Mouse (Mus musculus) lung, postnatal 14 days (tissue): ENCODE measurements at regions not wholly inside any gene's neighbourhood (a gene's known extent, or its start where the extent isn't known, plus 50 kb on each side); places are given as distances from the start of the nearest gene placed in this dataset.

Experiments
- DNase-seq: peaks from one replicate; pipeline ENCODE4 v3.0.0; 2021

DNA sequence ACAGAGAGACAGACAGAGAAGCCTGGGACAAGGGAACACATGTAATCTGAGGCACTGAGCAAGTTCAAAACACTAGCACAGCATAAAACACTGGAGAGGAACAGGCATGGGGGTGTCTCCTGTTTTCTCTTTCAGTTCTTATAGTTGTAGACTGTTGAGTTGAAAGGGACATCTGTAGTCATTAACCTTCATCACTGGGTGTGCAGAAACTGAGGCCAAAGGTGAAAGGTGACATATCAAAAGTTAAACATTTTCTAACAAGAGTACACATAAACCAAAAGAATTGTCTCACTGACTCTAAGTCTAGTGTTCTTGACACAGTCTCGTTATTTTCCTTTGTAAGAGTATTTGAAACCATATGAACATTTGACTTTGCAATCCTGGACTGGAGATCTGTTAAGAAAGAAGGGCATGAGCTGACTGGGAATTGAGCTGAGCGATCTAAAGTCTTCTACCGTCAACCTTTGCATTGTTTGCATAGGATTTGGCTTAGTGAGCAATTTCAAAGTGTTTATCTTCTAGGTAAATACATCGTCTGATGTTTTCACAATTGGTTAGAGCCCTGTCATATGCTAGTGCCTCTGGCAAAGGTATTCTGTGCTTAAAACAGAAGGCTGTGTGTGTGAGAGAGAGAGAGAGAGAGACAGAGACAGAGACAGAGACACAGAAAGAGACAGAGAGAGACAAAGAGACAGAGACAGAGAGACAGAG is 284.4 kb upstream of the Tnp1 start:
- DNase-seq = no peak

DNA sequence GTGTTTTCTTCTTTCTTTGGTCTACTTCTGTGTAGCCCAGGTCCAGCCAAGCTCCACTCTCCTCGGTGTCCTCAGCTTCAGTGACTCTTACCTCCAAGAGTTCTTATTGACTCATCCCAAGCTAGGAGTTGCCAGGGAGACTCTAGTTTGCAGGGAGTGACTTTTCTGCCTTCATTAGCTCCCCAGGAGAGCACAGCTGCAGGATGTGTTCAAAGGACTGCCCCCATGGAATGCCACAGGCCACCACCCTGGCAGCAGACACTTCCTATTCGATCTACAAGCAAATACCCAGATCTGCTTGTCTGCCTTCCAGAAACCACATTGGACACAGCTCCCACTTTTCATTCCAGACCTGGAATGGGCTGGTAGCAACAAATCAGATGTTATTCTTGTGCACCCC is 269.6 kb upstream of the Tnp1 start:
- no peak for DNase-seq

DNA sequence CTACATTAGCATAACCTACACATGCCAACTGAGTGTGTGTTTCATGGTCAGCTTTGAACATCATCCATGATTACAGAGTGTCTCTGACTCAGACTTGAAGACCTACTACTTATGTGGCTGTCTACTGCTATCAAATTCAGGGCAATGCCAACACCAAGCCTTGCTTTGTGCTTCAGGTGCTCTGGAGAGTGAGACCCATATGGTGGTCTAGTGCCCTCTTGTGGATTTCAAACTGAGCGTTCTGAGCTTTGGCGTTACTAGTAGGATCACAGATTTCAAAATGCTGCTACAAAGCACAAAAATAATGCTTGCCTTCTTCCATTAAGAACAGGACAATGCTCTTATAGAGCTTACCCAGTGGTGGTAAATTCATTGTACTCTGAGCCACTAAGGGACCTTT is 258.8 kb upstream of the Tnp1 start:
- DNase-seq = peak; percentile 28

DNA sequence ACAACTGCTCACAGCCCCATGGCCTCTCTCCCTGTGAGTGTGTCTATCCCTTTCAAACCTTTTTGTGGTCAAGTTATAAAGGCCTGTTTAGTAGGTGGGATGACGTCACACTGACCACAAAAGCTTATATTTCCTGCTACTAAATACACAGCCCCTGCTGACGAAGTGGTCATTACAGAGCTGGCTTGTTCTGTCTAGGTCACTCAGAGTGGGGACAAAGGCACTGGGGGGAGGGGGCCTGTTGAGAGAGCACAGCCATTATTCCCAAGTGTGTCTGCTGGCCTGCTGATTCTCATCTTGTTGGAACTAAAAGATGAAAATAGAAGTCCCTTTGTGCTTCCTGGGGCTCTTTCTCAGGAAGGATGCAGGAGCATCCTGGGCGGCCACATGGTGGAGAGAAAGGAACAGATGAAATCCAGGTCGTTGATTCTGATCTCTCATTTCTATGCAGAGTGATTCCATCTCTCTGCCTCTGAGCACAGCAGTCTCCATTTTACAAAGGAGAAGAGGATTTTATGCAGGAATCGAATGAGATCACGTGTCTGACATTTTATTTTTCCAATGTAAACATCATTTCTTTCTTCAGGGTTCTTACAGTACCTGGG is 255.2 kb upstream of the Tnp1 start:
- no peak for DNase-seq

DNA sequence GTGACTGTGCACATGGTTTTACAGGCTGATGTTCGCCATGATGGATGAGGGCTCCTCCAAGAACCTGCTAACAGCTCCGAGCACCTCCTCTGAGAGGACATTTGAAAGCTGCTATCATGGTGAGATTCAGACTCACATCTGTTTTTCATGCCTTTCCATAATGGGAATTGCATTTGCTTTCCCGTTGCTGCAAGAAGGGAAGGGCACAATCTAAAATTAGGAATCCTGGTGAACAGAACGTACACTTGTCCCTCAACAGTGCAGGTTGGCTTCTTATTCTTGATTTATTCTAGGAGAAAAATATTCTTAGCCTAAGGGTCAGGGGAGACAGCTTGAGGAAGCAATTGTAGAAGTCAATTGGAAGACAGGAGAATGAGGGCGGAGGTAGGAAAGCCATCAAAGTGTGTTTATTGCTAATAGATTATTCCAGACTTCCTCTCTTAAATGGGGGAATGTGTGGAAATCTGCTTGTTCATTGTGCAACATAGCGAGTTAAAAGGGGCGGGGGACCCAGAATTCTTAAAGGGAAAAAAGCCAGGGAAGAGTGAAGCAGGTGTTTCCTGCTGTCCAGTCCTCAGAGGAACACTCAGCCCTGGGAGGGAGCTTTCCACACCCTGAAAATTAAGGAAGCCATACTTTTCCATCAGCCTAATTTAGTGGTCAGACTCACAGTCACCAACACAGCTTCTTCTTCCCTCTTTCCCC is 253.5 kb upstream of the Tnp1 start:
- no peak for DNase-seq

DNA sequence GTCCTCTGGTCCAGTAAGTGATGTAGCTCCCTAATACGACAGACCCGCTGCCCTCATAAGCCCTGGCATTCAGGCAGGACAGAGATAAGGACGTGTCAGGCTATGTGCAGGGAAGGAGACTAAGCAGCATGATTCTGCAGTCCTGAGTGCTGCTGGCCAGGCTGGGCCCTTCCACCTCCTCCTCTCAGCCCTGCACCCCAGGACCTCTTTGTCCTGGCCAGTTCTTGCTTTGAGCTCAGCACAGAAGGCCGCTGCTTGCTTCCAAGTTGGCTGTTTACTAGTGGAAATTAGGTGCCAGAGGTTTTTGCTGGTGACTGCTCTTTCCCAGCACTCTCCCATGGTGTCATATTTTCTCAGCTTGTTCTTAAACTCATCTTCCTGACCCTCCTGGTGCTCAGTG is 249.3 kb upstream of the Tnp1 start:
- peak; percentile 22 for DNase-seq

DNA sequence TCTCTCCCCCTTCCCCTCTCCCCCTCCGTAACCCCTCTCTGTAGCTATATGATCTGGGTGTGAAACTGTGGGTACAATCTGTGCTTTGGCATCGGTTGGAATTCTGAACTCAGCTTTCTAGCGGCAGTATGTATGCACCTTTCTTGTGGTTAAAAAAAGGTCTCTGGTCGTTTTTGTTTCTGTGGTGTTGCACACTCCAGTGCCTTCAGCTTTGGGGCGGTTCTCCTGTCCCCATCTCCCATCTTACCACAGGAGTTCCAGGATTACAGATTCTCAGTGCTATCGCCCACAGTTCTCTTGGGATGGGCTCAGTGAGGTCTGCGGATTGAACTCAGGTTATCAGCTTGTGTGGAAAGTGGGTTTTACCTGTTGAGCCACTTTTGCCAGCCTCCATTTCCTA is 248.5 kb upstream of the Tnp1 start:
- no peak for DNase-seq

DNA sequence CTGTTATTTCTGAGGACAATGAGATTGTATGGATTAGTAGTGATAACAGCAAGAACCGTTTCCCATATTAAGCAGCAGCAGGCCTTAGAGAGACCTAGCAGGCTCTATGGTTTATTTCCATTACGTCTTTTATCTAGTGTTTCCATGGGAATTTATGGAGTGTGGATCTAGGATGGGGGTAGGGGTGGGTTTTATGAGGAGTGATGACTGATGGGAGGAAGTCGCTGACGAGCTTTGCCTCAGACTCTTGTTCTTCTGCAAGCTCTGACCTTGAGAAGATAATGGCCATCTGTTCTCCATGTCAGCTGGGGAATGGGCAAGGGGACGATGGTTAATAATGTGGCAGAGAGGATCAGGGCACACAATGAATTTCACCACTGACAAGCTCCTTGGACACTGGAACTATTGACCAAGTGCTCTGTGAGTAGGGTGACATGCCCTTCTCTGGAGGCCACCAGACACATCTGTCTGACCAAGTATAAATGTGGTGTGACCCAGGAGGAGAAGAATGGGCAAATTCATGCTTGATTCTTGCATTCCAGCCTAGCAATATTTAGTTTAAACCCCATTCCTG is 243.9 kb upstream of the Tnp1 start:
- no peak for DNase-seq

DNA sequence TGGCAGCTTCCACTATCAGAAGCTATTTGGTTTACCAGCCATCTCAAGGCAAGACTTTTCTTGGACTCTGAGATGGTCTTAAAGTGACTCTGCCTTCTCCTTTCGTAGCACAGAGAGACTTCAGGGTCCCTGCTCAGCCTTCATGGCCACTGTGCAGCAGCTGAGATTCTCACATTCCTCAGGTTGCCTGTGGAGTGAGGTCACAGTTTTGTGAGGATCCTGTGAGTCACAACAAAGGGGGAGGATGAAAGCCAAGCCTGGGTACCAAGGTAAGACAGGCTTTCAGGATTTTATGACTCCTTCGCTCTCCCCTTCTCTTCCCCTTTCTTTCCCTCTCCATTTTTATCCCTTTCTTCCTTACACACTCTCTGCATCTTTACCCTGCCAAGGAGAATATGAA is 241.6 kb upstream of the Tnp1 start:
- no peak for DNase-seq

DNA sequence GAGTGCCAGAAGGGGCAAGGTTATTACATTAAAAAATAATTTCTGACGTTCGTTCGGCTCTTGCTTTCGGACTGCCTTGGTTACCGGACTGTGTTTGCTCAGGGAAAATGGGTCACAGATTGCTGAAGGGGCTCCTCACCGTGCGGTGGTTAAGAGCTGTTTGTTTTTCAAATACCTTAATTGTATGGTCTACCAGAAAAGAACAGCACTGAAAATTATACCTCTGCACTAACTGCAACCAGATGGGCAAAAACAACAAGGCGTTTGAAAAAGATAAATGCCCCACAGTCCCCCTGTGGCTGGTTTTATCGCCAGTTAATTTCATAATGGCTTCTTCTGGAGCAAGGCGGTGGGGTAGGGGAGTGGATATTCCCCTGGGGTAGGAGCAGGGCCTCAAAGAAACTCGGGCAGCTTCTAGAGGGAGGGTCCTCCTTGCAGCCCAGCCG is 236.2 kb upstream of the Tnp1 start:
- no peak for DNase-seq

DNA sequence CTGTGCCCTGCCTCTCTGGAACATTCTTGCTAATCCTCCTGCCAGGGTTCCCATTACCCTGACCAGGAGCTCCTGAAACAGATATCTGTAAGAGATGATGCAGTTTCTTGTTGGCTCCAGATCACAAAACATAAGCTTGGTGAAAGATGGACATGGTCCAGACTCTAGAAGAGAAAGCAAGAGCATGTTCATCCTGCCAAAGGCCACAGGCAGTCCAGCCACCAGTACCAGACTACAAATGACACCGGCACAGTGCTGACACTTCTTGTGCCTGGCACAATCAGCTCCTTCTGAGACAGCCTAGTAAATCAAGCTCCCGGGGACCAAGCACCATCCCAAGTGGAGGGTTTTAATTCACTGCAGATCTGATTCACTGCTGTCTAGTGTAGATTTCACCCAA is 228.3 kb upstream of the Tnp1 start:
- no peak for DNase-seq

DNA sequence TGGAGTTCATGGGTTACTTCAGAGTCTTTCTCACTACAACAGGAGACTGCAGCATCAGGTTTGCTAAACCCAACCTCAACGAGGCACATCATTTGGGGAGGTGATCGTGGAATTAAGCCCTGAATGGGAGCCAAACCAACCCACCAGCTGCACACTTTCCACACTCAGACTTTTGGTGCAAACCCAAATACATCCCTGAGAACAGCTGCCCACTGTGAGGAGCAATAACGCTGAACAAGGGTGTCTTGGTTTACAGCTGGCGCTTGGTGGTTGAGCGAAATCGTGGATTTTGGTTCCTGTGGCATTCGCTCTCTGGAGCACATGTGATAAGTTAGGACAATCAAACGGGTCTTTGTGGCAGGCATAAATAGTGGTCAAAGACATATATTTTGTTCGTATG is 226.6 kb upstream of the Tnp1 start:
- no peak for DNase-seq

DNA sequence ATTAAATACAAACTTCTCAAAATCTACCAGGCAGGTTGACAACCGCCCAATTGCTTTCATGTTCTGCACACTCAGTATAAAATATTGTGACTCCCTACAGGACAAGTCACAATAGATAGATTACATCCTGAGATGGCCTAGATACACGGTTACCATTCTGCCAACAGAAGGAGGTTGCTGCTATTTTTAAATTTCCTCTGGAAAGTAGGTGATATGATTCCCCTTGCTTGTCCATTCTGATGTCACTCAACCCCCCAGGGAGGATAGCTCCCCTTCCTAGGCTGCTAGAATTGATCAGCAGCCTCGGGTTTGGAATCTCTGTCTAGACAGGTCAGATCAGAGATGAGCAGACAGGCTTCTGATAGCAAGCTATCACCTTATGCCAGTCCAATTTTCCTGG is 221.2 kb upstream of the Tnp1 start:
- DNase-seq = no peak

DNA sequence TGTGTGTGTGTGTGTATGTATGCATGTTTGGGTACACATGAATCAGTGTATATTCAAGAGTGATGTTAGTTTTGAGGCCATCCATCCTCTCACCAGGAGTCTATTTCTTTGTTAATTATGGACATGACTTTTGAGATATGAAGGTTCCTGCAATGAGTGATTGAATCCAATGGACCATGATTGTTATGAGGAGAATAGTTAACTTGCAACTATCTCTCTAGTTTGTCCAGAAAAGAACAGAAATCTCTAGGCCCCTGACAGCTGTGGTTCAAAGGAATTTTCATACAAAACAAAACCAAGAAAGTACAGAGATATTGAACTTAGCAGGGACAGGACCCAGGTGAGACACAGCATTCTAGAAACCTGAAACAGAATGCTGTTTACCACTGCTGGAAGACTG is 217.9 kb upstream of the Tnp1 start:
- DNase-seq = no peak

DNA sequence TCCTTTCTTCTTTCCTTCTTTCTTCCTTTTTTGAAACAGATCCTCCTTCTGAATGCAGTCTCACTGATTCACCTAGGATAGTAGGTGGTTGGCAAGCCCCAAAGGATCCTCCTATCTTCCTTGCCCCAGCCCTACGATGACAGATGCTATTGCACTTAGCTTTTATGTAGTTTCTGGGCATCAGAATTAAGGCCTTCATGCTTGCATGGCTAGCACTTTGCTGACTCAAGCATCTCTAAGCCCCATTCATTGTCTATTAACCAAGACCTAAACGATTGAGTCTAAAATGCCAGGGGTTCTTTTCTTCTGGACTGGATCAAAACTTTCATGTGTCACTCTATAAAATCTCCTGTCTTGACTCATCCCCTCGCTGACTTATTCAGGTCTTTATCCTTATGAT is 217.3 kb upstream of the Tnp1 start:
- no peak for DNase-seq

DNA sequence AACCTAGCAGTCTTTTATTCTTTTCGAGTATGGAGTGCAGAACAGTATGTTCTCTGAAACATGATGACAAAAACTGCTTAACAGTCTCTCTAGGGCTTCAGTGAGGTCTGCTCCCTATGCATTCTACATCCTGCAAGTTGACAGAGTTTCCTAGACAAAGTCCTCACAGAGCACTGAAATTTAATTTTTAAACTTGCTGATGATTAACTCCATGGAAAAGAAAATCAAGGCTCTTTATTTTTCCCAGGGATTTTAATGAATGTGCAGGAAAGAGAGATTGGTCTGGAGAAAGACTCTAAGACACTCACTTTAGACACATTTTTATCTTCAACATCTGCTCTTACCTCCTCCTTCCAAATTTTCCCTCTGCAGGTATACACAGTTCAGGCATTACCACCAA is 214.9 kb upstream of the Tnp1 start:
- no peak for DNase-seq

DNA sequence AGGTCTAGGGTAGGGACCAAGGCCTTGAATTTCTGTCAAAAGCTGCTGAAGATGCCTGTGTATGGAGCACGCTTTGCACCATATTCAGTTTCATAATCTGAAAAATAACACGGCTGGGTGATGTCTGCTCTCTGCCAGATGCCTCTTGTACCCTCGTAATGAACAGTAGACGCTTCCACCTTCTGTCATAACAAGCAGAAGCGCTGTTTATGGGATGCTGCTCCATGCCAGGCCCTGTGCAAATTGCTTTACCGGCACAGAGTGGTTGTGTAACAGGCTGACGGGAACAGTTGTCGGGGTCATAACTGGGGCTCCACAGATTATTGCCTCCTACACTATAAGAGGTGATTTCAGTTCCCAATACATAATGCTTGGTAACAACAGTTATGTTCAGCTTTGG is 211.5 kb upstream of the Tnp1 start:
- DNase-seq = no peak

DNA sequence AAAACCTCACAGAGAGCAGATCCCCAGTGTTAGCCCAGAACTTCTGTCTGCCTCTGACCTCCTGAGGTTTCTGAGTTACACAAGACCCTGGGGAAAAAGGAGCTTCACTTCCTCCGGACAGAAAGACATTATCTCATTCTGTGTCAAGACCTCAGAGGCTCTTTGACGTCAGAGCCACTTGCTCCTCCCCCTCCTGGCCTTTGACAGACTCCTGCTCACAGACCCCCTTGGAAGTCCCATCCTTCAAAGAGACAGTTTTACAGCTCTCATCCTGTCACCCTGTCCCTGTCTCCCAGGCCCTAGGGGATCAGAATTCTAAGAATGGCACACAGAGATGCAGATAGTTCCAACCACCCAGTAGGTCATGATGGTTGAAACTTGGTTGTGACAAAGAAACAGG is 206.2 kb upstream of the Tnp1 start:
- DNase-seq = no peak

DNA sequence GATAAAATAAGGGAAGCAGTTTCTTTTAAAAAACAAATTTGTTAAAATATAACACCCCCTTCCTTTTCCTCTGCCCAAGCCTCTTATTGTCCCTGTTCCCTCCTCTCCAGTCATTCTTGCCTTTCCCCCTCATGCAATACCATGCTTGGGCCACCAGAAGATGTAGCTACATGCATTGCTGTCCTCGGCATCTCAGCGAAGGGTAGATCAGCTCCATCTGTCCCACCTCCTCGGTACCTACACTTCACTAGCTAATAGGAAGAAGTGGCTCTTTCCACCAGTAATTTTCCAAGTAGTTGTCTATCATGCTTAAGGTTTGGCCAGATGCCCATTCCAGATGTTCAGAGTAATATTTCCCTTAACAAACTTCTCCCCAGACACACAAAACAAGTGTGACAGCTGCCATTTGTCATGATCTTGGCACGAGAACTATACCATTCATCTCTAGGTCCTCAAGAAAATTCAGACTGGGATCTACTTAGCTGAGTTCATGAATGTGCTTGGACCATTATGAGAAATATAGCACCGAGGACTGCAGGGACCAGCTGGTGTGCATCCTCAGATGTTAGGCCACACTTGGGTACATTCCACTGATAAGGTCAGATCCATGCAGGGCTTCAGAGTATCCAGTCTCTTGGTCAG is 198.7 kb upstream of the Tnp1 start:
- DNase-seq = no peak

DNA sequence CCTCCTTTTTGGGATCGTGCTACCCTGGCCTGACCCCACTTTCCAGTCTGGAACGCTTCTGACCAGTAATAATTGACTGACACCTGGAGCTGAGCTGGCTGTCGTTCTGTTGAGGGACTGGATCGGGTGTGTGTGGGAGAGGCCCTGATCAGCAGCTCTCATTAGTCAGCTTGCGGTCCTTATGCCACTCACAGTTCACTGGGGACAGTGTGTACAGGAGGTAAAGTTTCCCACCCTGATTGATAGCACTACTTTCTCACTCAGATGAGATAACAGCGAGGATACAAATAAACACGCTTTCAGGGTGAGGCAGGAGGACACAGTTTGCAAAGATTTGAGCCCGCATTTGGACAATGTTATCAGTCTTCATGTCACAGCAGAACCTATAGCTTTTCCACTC is 191.7 kb upstream of the Tnp1 start:
- DNase-seq = no peak

DNA sequence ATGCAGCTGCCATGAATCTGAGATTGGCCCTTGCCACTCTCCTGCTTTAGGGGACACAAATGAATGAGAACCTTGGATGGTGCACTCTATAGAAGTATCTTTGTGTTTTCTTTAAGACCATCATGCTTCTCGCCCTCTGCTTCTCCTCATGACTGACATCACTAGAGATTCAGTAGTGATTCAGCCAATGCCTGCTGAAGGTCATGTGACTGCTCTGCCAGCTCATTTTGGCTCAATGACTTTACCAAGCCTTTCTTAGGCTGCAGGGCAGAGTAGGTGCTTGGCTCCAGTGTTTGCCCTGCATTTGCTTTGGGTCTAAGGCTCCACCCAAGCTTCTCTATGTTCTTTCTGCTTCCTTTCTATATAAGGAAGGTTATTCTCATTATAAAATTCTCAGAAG is 190.1 kb upstream of the Tnp1 start:
- DNase-seq = no peak

DNA sequence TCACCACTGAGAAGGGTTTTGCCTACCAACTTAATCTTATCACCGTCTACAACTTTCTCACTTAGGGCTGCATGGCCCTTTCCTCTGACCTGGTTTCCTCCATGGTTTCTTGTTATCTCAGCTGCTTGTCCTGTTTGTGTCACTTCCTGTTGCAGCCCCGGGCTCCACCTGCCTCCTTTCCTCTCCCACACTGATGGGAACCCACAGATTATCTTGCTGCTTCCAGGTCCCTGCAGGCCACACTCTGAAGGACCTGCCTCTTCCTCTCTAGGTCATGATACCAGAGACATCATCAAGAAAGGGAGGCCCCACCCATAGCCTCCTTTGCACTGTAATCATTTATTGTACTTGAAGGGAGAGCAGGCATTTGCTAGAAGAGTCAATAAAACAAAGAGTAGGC is 184.4 kb upstream of the Tnp1 start:
- peak; percentile 15 for DNase-seq

DNA sequence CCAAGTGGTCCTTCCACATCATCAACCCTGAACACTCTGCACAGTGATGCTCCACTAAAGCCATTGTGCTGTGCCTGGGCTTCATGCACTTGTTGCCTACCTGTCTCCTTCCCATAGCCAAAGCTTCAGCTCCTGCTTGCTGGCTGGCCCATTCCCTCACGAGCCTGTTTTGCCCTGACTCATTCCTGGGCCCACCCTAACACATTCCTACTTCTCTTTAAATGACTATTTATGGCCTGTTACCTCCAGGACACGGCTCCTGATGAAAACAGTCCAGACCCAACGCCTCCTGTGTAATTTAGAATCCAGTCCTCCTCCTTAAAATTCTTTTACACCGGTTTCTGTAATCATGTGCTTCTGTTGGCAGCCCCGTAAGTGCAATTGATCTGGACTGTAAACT is 175.1 kb upstream of the Tnp1 start:
- DNase-seq = no peak

DNA sequence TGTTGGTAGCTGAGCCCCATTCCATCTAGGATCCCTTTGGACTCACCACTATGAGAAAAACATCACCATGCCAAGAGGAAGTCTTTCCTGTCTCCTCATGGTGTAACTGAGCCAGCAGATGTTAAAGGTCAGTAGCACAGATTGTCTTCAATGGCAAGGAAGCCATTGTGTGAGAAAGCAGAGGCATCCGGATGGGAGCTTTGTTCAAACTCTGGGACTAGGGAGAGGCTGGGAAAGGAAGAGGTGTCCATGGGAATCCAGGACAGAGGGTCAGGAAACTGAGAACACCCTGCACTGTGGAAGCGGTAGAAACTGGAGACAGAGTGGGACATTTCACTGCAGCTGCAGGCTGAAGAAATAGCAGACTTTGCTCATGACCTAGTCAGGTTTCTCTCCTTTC is 173.1 kb upstream of the Tnp1 start:
- DNase-seq = no peak
